Mouse (Mus musculus): ENCODE data around the gene Lrmda.

GRCm38 (mm10) chr14:22210601-22211000, 191.1 kb downstream of the Lrmda start:
- TF ChIP-seq CTCF (IDR thresholded peaks at IDR 0.05; ENCODE audit: borderline replicate concordance, extremely low read depth, insufficient read depth, insufficient read length) (no peak), POLR2A (IDR thresholded peaks at IDR 0.05; ENCODE audit: borderline replicate concordance, extremely low read depth, insufficient read depth, insufficient read length, poor library complexity, severe bottlenecking) (no peak)
